Mouse (Mus musculus): ENCODE measurements around the gene Hbq1a.

GRCm38 (mm10) chr11:32348433-32349283 is 48.8 kb downstream of the Hbq1a start:
- no peak for TF ChIP-seq CTCF (IDR thresholded peaks at IDR 0.05)
- no peak for TF ChIP-seq EP300 (IDR thresholded peaks at IDR 0.05)

Measured in lung, postnatal 0 days (tissue).